Mouse (Mus musculus): ENCODE results near the gene 5430419D17Rik. TPM values are rescaled to one million over a fixed set of nuclear protein-coding genes. Genes with fewer than 3 reads are reported as not detected.
A peak's percentile ranks its signal among the peaks of the same experiment; 100 is the strongest.

5430419D17Rik gene
- total and polyA plus RNA-seq, 3 experiments = not detected

DNA sequence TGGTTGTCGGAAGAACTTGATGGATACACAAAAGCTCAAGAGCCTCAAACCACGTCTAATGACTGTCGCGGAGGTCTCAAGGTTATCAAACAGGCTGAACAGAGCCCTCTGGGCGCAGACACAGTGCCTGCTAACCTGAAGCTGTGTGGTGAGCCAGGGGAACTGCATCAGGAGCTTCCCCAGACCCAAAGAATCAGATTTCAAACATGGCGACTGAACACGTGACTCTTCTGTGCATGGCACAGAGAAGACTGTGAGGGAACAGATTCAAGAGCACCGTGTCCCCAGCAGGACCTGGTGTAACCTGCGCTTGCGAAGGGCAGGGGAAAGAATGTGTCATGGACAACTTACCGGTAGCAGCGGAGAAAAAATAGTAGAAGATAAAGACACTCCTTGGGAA is 143.4 kb downstream of the 5430419D17Rik start:
- no peak for DNase-seq

DNA sequence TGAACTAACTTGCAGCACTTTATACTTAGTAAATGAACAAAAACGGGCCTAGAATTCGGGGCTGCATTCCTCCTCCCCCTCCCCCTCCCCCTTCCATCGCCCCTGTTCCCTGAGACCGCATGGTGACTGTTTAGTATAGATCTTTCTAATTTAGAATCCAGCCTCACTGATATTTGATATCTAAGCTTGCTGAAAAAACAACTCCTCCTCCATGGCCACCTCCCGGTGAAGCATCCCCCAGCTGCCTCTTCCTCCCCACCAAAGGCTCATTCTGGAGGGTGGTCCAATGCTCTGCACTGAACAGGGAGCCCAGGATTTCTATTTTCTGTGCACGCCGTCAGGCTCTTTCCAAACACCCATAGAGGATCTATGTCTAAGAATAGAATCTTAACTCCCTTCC is 144.1 kb downstream of the 5430419D17Rik start:
- no peak for DNase-seq

DNA sequence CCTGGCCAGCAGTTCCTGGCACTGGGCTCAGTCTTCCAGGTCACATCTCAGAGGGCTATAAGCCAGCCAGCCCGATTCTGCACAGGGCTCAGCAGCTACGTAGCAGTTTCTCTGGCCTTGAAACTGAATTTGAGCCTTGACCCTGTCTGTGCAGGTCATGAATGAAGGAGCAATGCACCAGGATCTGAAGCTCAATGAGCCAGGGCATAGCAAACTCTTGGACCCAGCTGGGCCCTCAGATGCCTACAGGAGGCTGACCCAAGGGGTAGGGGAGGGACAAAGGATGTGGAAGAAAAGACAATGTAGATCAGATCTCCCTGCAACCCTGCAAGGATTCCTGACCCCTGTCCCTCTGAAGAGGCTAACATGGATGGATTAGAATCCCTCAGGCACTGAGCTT is 148.0 kb downstream of the 5430419D17Rik start, which contains the start of gene Cuzd1:
TSS of gene Cuzd1 (minus strand) at position 101 of the 400 bp plus-strand sequence.
- peak; percentile 5 for DNase-seq

DNA sequence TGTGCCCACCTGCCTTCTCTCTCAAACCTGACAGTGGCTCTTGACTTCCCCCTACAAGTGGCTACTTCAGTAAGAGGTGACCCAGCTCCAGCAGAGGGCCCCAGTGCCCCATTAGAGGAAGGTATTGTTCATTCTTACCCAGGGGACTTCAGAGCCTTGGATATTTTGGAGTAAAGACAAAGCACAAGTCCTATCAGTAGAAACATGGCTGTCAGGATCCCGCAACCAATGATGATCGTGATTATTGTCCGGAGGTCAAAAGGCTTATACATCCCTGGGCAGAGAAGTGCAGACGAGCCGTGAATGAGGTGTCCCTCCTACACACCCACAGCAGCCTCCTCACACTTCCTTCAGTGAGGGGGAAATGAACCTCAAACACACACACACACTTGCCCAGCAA is 152.9 kb downstream of the 5430419D17Rik start:
- no peak for DNase-seq

DNA sequence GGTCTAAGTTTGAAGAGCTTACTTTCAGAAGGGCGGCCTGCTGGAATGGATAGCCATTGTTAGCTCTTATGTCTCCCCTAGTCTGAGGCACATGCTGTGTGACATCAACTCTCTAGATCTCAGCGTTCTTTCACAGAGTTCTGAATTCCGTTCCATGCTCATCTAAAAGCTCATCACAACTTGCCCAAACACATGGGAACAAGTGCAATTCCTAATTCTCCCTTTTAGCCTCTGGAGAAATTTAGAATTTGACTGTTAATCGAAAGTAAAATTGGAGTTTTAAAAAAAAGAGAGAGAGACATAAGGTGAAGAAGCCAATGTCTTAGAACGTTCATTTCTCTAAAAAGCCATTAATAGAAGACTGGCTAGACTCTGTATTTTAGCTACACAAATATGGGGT is 155.2 kb downstream of the 5430419D17Rik start, which contains the start of gene Fam24b:
TSS of gene Fam24b (minus strand) at position 101 of the 400 bp plus-strand sequence.
- no peak for DNase-seq

DNA sequence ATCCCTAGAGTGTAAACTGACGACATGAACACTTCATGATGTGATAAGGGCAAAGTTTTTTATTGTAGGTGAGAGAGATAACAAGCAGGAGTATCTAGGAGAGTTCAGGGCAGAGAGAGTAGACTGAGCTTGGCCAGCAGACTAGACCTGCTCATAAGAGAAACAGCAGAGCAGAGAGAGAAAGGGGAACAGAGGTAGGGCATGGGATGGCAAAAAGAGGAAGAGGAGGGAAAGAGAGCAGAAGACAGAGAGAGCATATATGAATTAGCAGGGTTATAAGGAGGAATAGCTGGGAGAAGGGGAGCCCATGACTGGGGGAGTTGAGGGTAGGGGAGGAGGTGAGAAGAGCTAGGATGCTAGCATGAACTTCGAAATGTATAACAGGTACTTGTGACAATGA is 157.5 kb downstream of the 5430419D17Rik start:
- no peak for DNase-seq

DNA sequence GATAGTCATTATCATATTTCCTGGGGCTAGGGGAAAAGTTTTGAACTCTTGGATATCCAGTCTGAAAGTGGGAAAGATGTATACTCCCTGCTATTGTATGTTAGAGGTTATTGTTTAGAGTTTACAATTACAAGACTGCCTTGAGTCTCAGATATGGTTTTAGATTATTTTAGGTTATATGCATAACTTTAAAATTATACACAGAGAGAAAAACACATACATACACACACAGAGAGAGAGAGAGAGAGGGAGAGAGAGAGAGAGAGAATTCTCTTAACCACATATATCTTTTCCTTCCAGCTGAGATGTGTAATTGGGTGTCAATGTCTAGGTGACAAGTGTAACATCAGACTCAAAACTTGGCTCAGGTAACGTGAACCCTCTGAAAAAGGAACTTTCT is 159.4 kb downstream of the 5430419D17Rik start, which contains the start of gene Fam24a:
TSS of gene Fam24a (plus strand) at position 301 of the 400 bp plus-strand sequence.
- DNase-seq = no peak

DNA sequence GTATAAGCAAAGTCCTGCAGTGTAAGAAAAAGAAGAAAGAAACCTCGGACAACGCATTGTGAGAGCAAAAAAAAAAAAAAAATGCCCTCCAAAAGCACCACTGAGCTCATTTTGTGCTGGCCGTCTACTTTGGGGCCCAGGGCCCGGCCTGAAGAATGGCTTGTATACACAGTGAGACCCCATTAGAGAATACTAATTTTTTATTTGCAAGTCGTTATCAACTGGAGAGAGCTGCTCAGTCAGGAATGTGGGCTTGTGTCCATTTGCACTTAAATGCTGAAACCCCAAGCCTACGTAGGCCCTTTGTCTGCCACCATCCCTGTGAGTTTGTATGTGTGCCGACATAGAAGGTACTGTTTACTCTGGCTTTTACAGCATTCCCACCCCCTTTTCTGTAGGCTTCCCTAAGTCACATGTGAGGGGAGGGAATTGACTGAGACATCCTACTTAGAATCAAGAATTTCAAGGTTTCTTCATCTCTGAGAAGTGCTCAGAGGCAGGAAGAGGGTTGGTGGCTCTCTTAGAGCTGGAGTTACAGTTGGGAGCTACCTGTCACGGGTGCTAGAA is 163.4 kb downstream of the 5430419D17Rik start:
- DNase-seq = no peak

DNA sequence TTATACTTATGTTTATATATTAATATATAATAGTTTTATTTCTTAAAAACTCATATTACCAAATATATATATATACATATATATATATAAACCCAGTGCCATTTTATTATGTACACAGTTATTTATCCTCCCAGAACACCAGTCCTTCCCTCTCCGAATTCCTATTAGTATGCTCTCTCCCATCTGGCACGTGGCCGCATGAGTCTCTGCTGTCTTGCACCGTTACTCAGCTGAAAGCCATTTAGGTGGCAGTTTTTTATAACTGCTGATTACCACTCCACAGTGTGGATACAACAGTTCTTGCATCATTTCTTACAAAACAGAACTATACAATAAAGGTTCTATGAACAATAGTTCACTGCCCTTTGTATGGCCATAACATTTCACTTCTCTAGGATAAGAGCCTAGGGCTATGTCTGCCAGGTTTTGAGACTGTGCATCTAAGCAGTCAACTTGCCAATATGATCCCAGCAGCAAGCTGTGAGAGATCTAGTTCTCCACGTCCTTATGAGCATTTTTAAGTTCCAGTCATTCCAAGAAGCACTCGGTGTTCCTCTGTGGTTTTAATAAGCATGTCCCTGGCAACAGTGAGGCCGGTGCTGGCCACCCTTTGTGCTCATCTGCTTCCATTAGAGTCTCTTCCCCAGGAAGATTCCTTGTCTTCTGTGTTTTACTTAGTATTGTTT is 171.8 kb downstream of the 5430419D17Rik start:
- no peak for DNase-seq

Other genes with a start within 250 kb of the 5430419D17Rik start
- gene Htra1, start 238.3 kb upstream of the 5430419D17Rik start, total RNA-seq (2021) = 10 to 100 TPM; 34.5 to 87.0 TPM
- 90.6 and 134 TPM in 2 replicates for gene Htra1, start 238.3 kb upstream of the 5430419D17Rik start, polyA plus RNA-seq (2012; rRNA removed)
- gene Dmbt1, start 142.3 kb upstream of the 5430419D17Rik start, total RNA-seq (2021) = under 1 TPM in 1 of 2 experiments, not detected in 1; 0.03 TPM
- gene Dmbt1, start 142.3 kb upstream of the 5430419D17Rik start, polyA plus RNA-seq (2012; rRNA removed) = 0.08 TPM in 1 of 2 replicates, not detected in the other
- not detected for gene 4933402N03Rik, start 28.1 kb upstream of the 5430419D17Rik start, total RNA-seq (2021)
- not detected in 2 replicates for gene 4933402N03Rik, start 28.1 kb upstream of the 5430419D17Rik start, polyA plus RNA-seq (2012; rRNA removed)
- gene Cuzd1, start 147.9 kb downstream of the 5430419D17Rik start, total RNA-seq (2021) = not detected
- not detected in 2 replicates for gene Cuzd1, start 147.9 kb downstream of the 5430419D17Rik start, polyA plus RNA-seq (2012; rRNA removed)
- gene Fam24b, start 155.1 kb downstream of the 5430419D17Rik start, total RNA-seq (2021) = not detected
- gene Fam24b, start 155.1 kb downstream of the 5430419D17Rik start, polyA plus RNA-seq (2012; rRNA removed) = not detected in 2 replicates
- not detected for gene Fam24a, start 159.5 kb downstream of the 5430419D17Rik start, total RNA-seq (2021)
- gene Fam24a, start 159.5 kb downstream of the 5430419D17Rik start, polyA plus RNA-seq (2012; rRNA removed) = not detected in 2 replicates
- gene 2310057M21Rik, start 188.4 kb downstream of the 5430419D17Rik start, total RNA-seq (2021) = 10 to 100 TPM; 13.0 to 13.1 TPM
- gene 2310057M21Rik, start 188.4 kb downstream of the 5430419D17Rik start, polyA plus RNA-seq (2012; rRNA removed) = 6.6 and 8.8 TPM in 2 replicates
- 10 to 100 TPM; 21.3 to 26.2 TPM for gene Pstk, start 196.7 kb downstream of the 5430419D17Rik start, total RNA-seq (2021)
- gene Pstk, start 196.7 kb downstream of the 5430419D17Rik start, polyA plus RNA-seq (2012; rRNA removed) = 71.2 and 91.3 TPM in 2 replicates
- 10 to 100 TPM; 36.8 to 37.2 TPM for gene Ikzf5, start 236.1 kb downstream of the 5430419D17Rik start, total RNA-seq (2021)
- 7.4 and 7.9 TPM in 2 replicates for gene Ikzf5, start 236.1 kb downstream of the 5430419D17Rik start, polyA plus RNA-seq (2012; rRNA removed)
- gene Acadsb, start 236.2 kb downstream of the 5430419D17Rik start, total RNA-seq (2021) = 100 to 1,000 TPM; 228 to 655 TPM
- gene Acadsb, start 236.2 kb downstream of the 5430419D17Rik start, polyA plus RNA-seq (2012; rRNA removed) = 14.5 and 24.4 TPM in 2 replicates

Measured in adrenal gland, adult 2 months (tissue).